In genomic region chr11:60931869-60932481, GRCm38 (mm10) we compare ENCODE assay signal across 7 mouse cellular contexts. TPM values are rescaled to one million over a fixed set of nuclear protein-coding genes. Genes with fewer than 3 reads are reported as not detected.
DNase-seq lines count a peak whose midpoint lies in the region; ATAC-seq lines count a peak whose summit lies in the region.

Gene Map2k3, plus strand, starts transcription at chr11:60932033.

- H3K4me2 ChIP-seq in embryonic facial prominence, embryonic 11.5 days (ENCODE audit: low read depth, low read length) = peak within 1 kb of the TSS; percentile 82
- peak within 1 kb of the TSS; percentile 76 for H3K4me2 ChIP-seq in limb, embryonic 11.5 days (ENCODE audit: low read depth, severe bottlenecking)
- H3K4me2 ChIP-seq in midbrain, embryonic 14.5 days (ENCODE audit: low read length) = peak within 1 kb of the TSS; percentile 72

- under 1% methylated on average over 48 of the region's 59 CpGs for WGBS in embryonic facial prominence, embryonic 11.5 days
- under 1% methylated on average over 59 of the region's 59 CpGs for WGBS in limb, embryonic 11.5 days
- under 1% methylated on average over 59 of the region's 59 CpGs for WGBS in midbrain, embryonic 14.5 days

- H3K9me3 ChIP-seq in embryonic facial prominence, embryonic 11.5 days (replicated peaks; ENCODE audit: control insufficient read depth, low read length) = no peaks in the 10 kb centered on the region
- no peaks in the 10 kb centered on the region for H3K9me3 ChIP-seq in limb, embryonic 11.5 days (ENCODE audit: control insufficient read depth, low read length)
- no peaks in the 10 kb centered on the region for H3K9me3 ChIP-seq in midbrain, embryonic 14.5 days (ENCODE audit: control insufficient read depth, low read length)

- no peaks in the 10 kb centered on the region for H3K27me3 ChIP-seq in embryonic facial prominence, embryonic 11.5 days (ENCODE audit: control insufficient read depth, insufficient read depth, low read length)
- H3K27me3 ChIP-seq in limb, embryonic 11.5 days (ENCODE audit: control insufficient read depth, insufficient read depth, low read length) = no peaks in the 10 kb centered on the region
- H3K27me3 ChIP-seq in midbrain, embryonic 14.5 days (ENCODE audit: control insufficient read depth, insufficient read depth, low read length) = no peaks in the 10 kb centered on the region

- H3K4me3 ChIP-seq in embryonic facial prominence, embryonic 11.5 days (ENCODE audit: low read depth, low read length) = peak within 1 kb of the TSS; percentile 88
- H3K4me3 ChIP-seq in limb, embryonic 11.5 days (ENCODE audit: low read depth, low read length) = peak within 1 kb of the TSS; percentile 67
- H3K4me3 ChIP-seq in midbrain, embryonic 14.5 days (replicated peaks; ENCODE audit: low read depth, low read length) = peak within 1 kb of the TSS; percentile 83

- H3K4me1 ChIP-seq in embryonic facial prominence, embryonic 11.5 days (ENCODE audit: control insufficient read depth, insufficient read depth, low read length) = peaks cover 8% of the 10 kb centered on the region
- H3K4me1 ChIP-seq in limb, embryonic 11.5 days (ENCODE audit: control insufficient read depth, insufficient read depth, low read length) = peaks cover 19% of the 10 kb centered on the region
- peaks cover 19% of the 10 kb centered on the region for H3K4me1 ChIP-seq in midbrain, embryonic 14.5 days (ENCODE audit: control insufficient read depth, insufficient read depth, low read length)

- peak within 1 kb of the TSS; percentile 32; the same call in 1 of the 2 replicates for H3K27ac ChIP-seq in embryonic facial prominence, embryonic 11.5 days (replicated peaks; ENCODE audit: low read depth, low read length)
- H3K27ac ChIP-seq in limb, embryonic 11.5 days (replicated peaks; ENCODE audit: low read depth, low read length) = no peak within 1 kb of the TSS
- H3K27ac ChIP-seq in midbrain, embryonic 14.5 days (replicated peaks; ENCODE audit: low read depth, low read length) = peak within 1 kb of the TSS; percentile 64

- H3K36me3 ChIP-seq in embryonic facial prominence, embryonic 11.5 days (replicated peaks; ENCODE audit: control insufficient read depth, insufficient read depth, low read depth, low read length) = no peaks in the 10 kb centered on the region
- no peaks in the 10 kb centered on the region for H3K36me3 ChIP-seq in limb, embryonic 11.5 days (ENCODE audit: control insufficient read depth, insufficient read depth, low read length)
- no peaks in the 10 kb centered on the region for H3K36me3 ChIP-seq in midbrain, embryonic 14.5 days (ENCODE audit: control insufficient read depth, insufficient read depth, low read length)

- peak; percentile 94 for ATAC-seq in embryonic facial prominence, embryonic 11.5 days (replicated peaks; ENCODE audit: insufficient number of reproducible peaks, low FRiP score, low TSS enrichment, low read depth)
- ATAC-seq in limb, embryonic 11.5 days (ENCODE audit: insufficient number of reproducible peaks, low FRiP score, low TSS enrichment, low read depth) = peak; percentile 92
- peak; percentile 95 for ATAC-seq in midbrain, embryonic 14.5 days (ENCODE audit: low FRiP score, low TSS enrichment)

- H3K9ac ChIP-seq in embryonic facial prominence, embryonic 11.5 days (replicated peaks; ENCODE audit: low read length) = peak within 1 kb of the TSS; percentile 87
- peak within 1 kb of the TSS; percentile 75 for H3K9ac ChIP-seq in limb, embryonic 11.5 days (ENCODE audit: low read length)
- H3K9ac ChIP-seq in midbrain, embryonic 14.5 days (replicated peaks; ENCODE audit: low read length) = peak within 1 kb of the TSS; percentile 69

- peak; percentile 98 for DNase-seq in adrenal gland, postnatal 14 days
- DNase-seq in embryonic facial prominence, embryonic 11.5 days (ENCODE audit: low spot score) = peak; percentile 97
- peak; percentile 100 for DNase-seq in heart, adult 11 months
- peak; percentile 95 for DNase-seq in kidney, adult 18-20 months
- DNase-seq in limb, embryonic 11.5 days (ENCODE audit: low spot score) = peak; percentile 94
- peak; percentile 97 for DNase-seq in midbrain, embryonic 14.5 days
- peak; percentile 92 to 94 for DNase-seq in spleen, adult 18-20 months

RNA-seq across cellular contexts. Expression of gene Map2k3, which starts in this region (rescaled TPM):
- total RNA-seq in adrenal gland, postnatal 14 days (2021) = 70.0 and 74.3 TPM in 2 replicates
- polyA plus RNA-seq in embryonic facial prominence, embryonic 11.5 days (2014; fragmentation: Nextera tagmentation; extraction: Ambion mirVana) = 50.4 and 58.1 TPM in 2 replicates
- polyA plus RNA-seq in limb, embryonic 11.5 days (2014; fragmentation: Nextera tagmentation; extraction: Ambion mirVana) = 66.4 and 78.5 TPM in 2 replicates
- polyA plus RNA-seq in midbrain, embryonic 14.5 days (2014; fragmentation: Nextera tagmentation; extraction: Ambion mirVana) = 18.5 and 23.2 TPM in 2 replicates
